In the genomic region with DNA sequence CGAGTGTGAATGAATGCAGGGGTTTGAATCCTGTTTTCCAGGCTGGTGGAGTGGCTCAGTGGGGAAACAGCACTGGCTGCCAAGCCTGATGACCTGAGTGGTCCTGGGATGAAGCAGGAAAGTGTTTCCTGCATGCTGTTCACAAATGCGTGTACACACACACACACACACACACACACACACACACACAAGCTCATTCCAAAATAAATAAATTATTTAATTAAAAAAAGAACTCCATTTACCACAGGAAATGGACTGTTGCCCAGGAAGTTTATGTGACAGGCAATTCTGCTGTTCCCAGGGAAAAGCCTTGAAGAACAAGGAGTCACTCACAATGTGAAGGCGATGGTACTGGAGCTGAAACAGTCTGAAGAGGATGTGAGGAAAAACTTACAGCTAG, we compare ENCODE assay signal across 22 mouse cellular contexts. TPM values are rescaled to one million over a fixed set of nuclear protein-coding genes. Genes with fewer than 3 reads are reported as not detected.
DNase-seq lines count a peak whose midpoint lies in the region; ATAC-seq and TF ChIP-seq lines count a peak whose summit lies in the region.
"Had no signal": no experiment of that assay in that cellular context is flagged by ENCODE, and none has a peak within 500 bp of the region (broad histone marks: within the 10 kb centered on the region; RNA-seq: fewer than 3 reads in every experiment).

No protein-coding gene starts in this region.

- no peaks in the 10 kb centered on the region for H3K27me3 ChIP-seq in forebrain, embryonic 13.5 days
- no peaks in the 10 kb centered on the region for H3K27me3 ChIP-seq in forebrain, embryonic 11.5 days (ENCODE audit: control insufficient read depth, insufficient read depth, low read length)
- H3K27me3 ChIP-seq in heart, embryonic 15.5 days: no peaks in the 10 kb centered on the region
- H3K27me3 ChIP-seq in kidney, postnatal 0 days (ENCODE audit: insufficient read depth, low read length): no peaks in the 10 kb centered on the region
- H3K27me3 ChIP-seq: embryonic facial prominence, embryonic 12.5 days; forebrain, embryonic 12.5 days; liver, embryonic 12.5 days; neural tube, embryonic 15.5 days had no signal

- peaks cover 96% of the 10 kb centered on the region for H3K36me3 ChIP-seq in forebrain, embryonic 13.5 days (ENCODE audit: poor library complexity, severe bottlenecking)
- no peaks in the 10 kb centered on the region; the same call in none of the 2 replicates for H3K36me3 ChIP-seq in forebrain, embryonic 11.5 days (ENCODE audit: control insufficient read depth, insufficient read depth, low read length)
- peaks cover 91% of the 10 kb centered on the region for H3K36me3 ChIP-seq in heart, embryonic 15.5 days
- peaks cover 87% of the 10 kb centered on the region for H3K36me3 ChIP-seq in kidney, postnatal 0 days (ENCODE audit: insufficient read depth, low read length)

- ATAC-seq in forebrain, embryonic 13.5 days: no peak
- no peak for ATAC-seq in forebrain, embryonic 11.5 days (replicated peaks; ENCODE audit: low FRiP score)
- ATAC-seq in heart, embryonic 15.5 days (replicated peaks; ENCODE audit: insufficient number of reproducible peaks, insufficient read depth, low FRiP score, low read depth): no peak
- ATAC-seq in kidney, postnatal 0 days (replicated peaks; ENCODE audit: low FRiP score, low read depth): no peak
- ATAC-seq: activated CD4-positive, CD25-positive, alpha-beta regulatory T cell, adult 4 months; hindbrain, embryonic 16.5 days; intestine, embryonic 16.5 days; liver, embryonic 12.5 days had no signal

- H3K27ac ChIP-seq in forebrain, embryonic 13.5 days: peak overlapping the region; percentile 32; the same call in 1 of the 2 replicates
- H3K27ac ChIP-seq in forebrain, embryonic 11.5 days (ENCODE audit: low read depth, low read length): no peak overlapping the region
- peak overlapping the region; percentile 11 for H3K27ac ChIP-seq in heart, embryonic 15.5 days
- H3K27ac ChIP-seq in kidney, postnatal 0 days: no peak overlapping the region
- H3K27ac ChIP-seq: embryonic facial prominence, embryonic 12.5 days; forebrain, embryonic 12.5 days; liver, embryonic 12.5 days; midbrain, embryonic 10.5 days; neural tube, embryonic 15.5 days had no signal

- WGBS in forebrain, embryonic 13.5 days: 73% methylated on average over 3 of the region's 3 CpGs
- WGBS in forebrain, embryonic 11.5 days: 79% methylated on average over 3 of the region's 3 CpGs
- 66% methylated on average over 3 of the region's 3 CpGs for WGBS in heart, embryonic 15.5 days
- 66% methylated on average over 3 of the region's 3 CpGs for WGBS in kidney, postnatal 0 days

- H3K9me3 ChIP-seq in forebrain, embryonic 13.5 days (replicated peaks): no peaks in the 10 kb centered on the region
- H3K9me3 ChIP-seq in forebrain, embryonic 11.5 days (ENCODE audit: control insufficient read depth, low read length): no peaks in the 10 kb centered on the region
- no peaks in the 10 kb centered on the region for H3K9me3 ChIP-seq in heart, embryonic 15.5 days (replicated peaks)
- no peaks in the 10 kb centered on the region for H3K9me3 ChIP-seq in kidney, postnatal 0 days (replicated peaks; ENCODE audit: low read length)
- H3K9me3 ChIP-seq: embryonic facial prominence, embryonic 12.5 days; forebrain, embryonic 12.5 days; liver, embryonic 12.5 days; midbrain, embryonic 10.5 days; neural tube, embryonic 15.5 days had no signal

- no peak for DNase-seq in forebrain, embryonic 11.5 days (ENCODE audit: low spot score)
- no peak for DNase-seq in heart, adult 9 months (ENCODE audit: low spot score in 2 of 2)
- DNase-seq in kidney, postnatal 0 days (ENCODE audit: low spot score): peak; percentile 22
- no peak for DNase-seq in kidney, adult 18-20 months
- peak; percentile 46 for DNase-seq in lung, postnatal 10 days
- DNase-seq in lung, postnatal 25 days (ENCODE audit: low spot score): no peak
- DNase-seq: adrenal gland, adult 8-10 months; cerebellum, adult 2 months; cerebellum, postnatal 25 days; lung, adult 2 months; thymus, adult 18-20 months; thymus, postnatal 36 days had no signal

- H3K4me1 ChIP-seq in forebrain, embryonic 13.5 days: no peaks in the 10 kb centered on the region
- no peaks in the 10 kb centered on the region for H3K4me1 ChIP-seq in forebrain, embryonic 11.5 days (replicated peaks; ENCODE audit: control insufficient read depth, insufficient read depth, low read length)
- no peaks in the 10 kb centered on the region for H3K4me1 ChIP-seq in heart, embryonic 15.5 days (replicated peaks)
- no peaks in the 10 kb centered on the region for H3K4me1 ChIP-seq in kidney, postnatal 0 days (replicated peaks; ENCODE audit: insufficient read depth, low read length)
- H3K4me1 ChIP-seq: embryonic facial prominence, embryonic 12.5 days; liver, embryonic 12.5 days; neural tube, embryonic 15.5 days had no signal

- H3K4me3 ChIP-seq in forebrain, embryonic 13.5 days: no peak overlapping the region
- H3K4me3 ChIP-seq in forebrain, embryonic 11.5 days (ENCODE audit: low read depth, low read length): no peak overlapping the region
- H3K4me3 ChIP-seq in heart, embryonic 15.5 days: no peak overlapping the region
- H3K4me3 ChIP-seq in kidney, postnatal 0 days (replicated peaks; ENCODE audit: low read depth, low read length): no peak overlapping the region
- H3K4me3 ChIP-seq: embryonic facial prominence, embryonic 12.5 days; forebrain, embryonic 12.5 days; liver, embryonic 12.5 days; midbrain, embryonic 10.5 days; neural tube, embryonic 15.5 days had no signal

- H3K9ac ChIP-seq in forebrain, embryonic 13.5 days: no peak overlapping the region
- H3K9ac ChIP-seq in forebrain, embryonic 11.5 days (ENCODE audit: low read length): no peak overlapping the region
- H3K9ac ChIP-seq in heart, embryonic 15.5 days: no peak overlapping the region
- no peak overlapping the region for H3K9ac ChIP-seq in kidney, postnatal 0 days (ENCODE audit: low read depth, low read length)
- H3K9ac ChIP-seq: embryonic facial prominence, embryonic 12.5 days; liver, embryonic 12.5 days; neural tube, embryonic 15.5 days had no signal

- H3K4me2 ChIP-seq in forebrain, embryonic 13.5 days: no peak overlapping the region
- no peak overlapping the region for H3K4me2 ChIP-seq in forebrain, embryonic 11.5 days (ENCODE audit: low read depth, low read length, severe bottlenecking)
- no peak overlapping the region for H3K4me2 ChIP-seq in heart, embryonic 15.5 days
- no peak overlapping the region for H3K4me2 ChIP-seq in kidney, postnatal 0 days (ENCODE audit: low read length)
- H3K4me2 ChIP-seq: embryonic facial prominence, embryonic 12.5 days; forebrain, embryonic 12.5 days; liver, embryonic 12.5 days; neural tube, embryonic 15.5 days had no signal

- no peak for TF ChIP-seq CTCF in kidney, postnatal 0 days (IDR thresholded peaks at IDR 0.05; ENCODE audit: low read depth)

RNA-seq across cellular contexts. Expression of gene Nub1, which starts 11.4 kb away (rescaled TPM):
- 40.5 and 40.9 TPM in 2 replicates for polyA plus RNA-seq in forebrain, embryonic 13.5 days (2015; fragmentation: Nextera tagmentation; extraction: Ambion mirVana)
- 33.9 and 34.0 TPM in 2 replicates for polyA plus RNA-seq in forebrain, embryonic 11.5 days (2014; fragmentation: Nextera tagmentation; extraction: Ambion mirVana)
- 21.6 and 28.2 TPM in 2 replicates for polyA plus RNA-seq in heart, embryonic 15.5 days (2015; fragmentation: Nextera tagmentation; extraction: Ambion mirVana)
- polyA plus RNA-seq in kidney, postnatal 0 days (2015; fragmentation: Nextera tagmentation; extraction: Ambion mirVana): 35.2 and 35.3 TPM in 2 replicates

RNA-seq across cellular contexts. Expression of gene Wdr86, which starts 33.8 kb away (rescaled TPM):
- 2.6 and 3.0 TPM in 2 replicates for polyA plus RNA-seq in forebrain, embryonic 13.5 days (2015; fragmentation: Nextera tagmentation; extraction: Ambion mirVana)
- polyA plus RNA-seq in forebrain, embryonic 11.5 days (2014; fragmentation: Nextera tagmentation; extraction: Ambion mirVana): 13.6 and 16.1 TPM in 2 replicates
- polyA plus RNA-seq in heart, embryonic 15.5 days (2015; fragmentation: Nextera tagmentation; extraction: Ambion mirVana): 4.6 and 8.1 TPM in 2 replicates
- polyA plus RNA-seq in kidney, postnatal 0 days (2015; fragmentation: Nextera tagmentation; extraction: Ambion mirVana): 21.3 and 21.9 TPM in 2 replicates

Comparison
In these comparisons a context has a peak if more than half of its experiments do, and no peak if none do; other contexts are left out.
1. H3K27ac ChIP-seq: peak in forebrain, embryonic 13.5 days (single experiment) and heart, embryonic 15.5 days (single experiment); none in forebrain, embryonic 11.5 days (single experiment) and kidney, postnatal 0 days (single experiment).
2. DNase-seq: peak in kidney, postnatal 0 days (single experiment) and lung, postnatal 10 days (single experiment); none in forebrain, embryonic 11.5 days (single experiment), heart, adult 9 months (0 of 2), kidney, adult 18-20 months (single experiment) and lung, postnatal 25 days (single experiment).